Mouse (Mus musculus): ENCODE results near the gene Zfp870. TPM values are rescaled to one million over a fixed set of nuclear protein-coding genes. Genes with fewer than 3 reads are reported as not detected.
A peak's percentile ranks its signal among the peaks of the same experiment; 100 is the strongest.

Gene Zfp870
- 8.9 TPM in 2 replicates for polyA plus RNA-seq (2016; fragmentation: Nextera tagmentation; extraction: Ambion mirVana)

GRCm38 (mm10) chr17:32891239-32892180 is at the start of gene Zfp870:
TSS of gene Zfp870 (minus strand) at chr17:32891642.
- Histone ChIP-seq H3K9me3 (no peaks in the 10 kb centered on the region), H3K27ac (replicated peaks) (peak within 1 kb of the TSS; percentile 82), H3K9ac (replicated peaks) (peak within 1 kb of the TSS; percentile 78), H3K36me3 (peaks cover 3% of the 10 kb centered on the region; the same call in 1 of the 2 replicates), H3K4me2 (replicated peaks) (peak within 1 kb of the TSS; percentile 78), H3K4me3 (peak within 1 kb of the TSS; percentile 74), H3K4me1 (peaks cover 16% of the 10 kb centered on the region), H3K27me3 (no peaks in the 10 kb centered on the region)
- 10% methylated on average over 33 of the region's 33 CpGs for WGBS
- ATAC-seq (ENCODE audit: low FRiP score, low read depth) = peak; percentile 98

GRCm38 (mm10) chr17:32939831-32940230 is 48.4 kb upstream of the Zfp870 start:
- Histone ChIP-seq H3K9me3 (no peaks in the 10 kb centered on the region), H3K4me2 (replicated peaks) (no peak overlapping the region), H3K9ac (replicated peaks) (no peak overlapping the region), H3K36me3 (no peaks in the 10 kb centered on the region), H3K4me3 (no peak overlapping the region), H3K27ac (replicated peaks) (no peak overlapping the region), H3K27me3 (no peaks in the 10 kb centered on the region; the same call in 1 of the 2 replicates), H3K4me1 (no peaks in the 10 kb centered on the region)
- 76% methylated on average over 4 of the region's 4 CpGs for WGBS
- ATAC-seq (ENCODE audit: low FRiP score, low read depth) = no peak

- Histone ChIP-seq H3K27me3 (peaks cover 27% of the 10 kb centered on the region), H3K4me2 (replicated peaks) (no peak overlapping the region), H3K4me1 (0 out of 2 replicates have a peak, but pooled peaks cover 5% of the 10 kb centered on the region), H3K36me3 (no peaks in the 10 kb centered on the region), H3K27ac (replicated peaks) (no peak overlapping the region), H3K9ac (replicated peaks) (no peak overlapping the region), H3K4me3 (no peak overlapping the region), H3K9me3 (no peaks in the 10 kb centered on the region)
- ATAC-seq (ENCODE audit: low FRiP score, low read depth) = no peak
- 82% methylated on average over 5 of the region's 5 CpGs for WGBS
Observed at GRCm38 (mm10) chr17:32927803-32928202, 36.4 kb upstream of the Zfp870 start.

- ATAC-seq (ENCODE audit: low FRiP score, low read depth) = peak; percentile 93
- Histone ChIP-seq H3K4me1 (0 out of 2 replicates have a peak, but pooled peaks cover 5% of the 10 kb centered on the region), H3K4me2 (replicated peaks) (peak overlapping the region; percentile 62), H3K36me3 (no peaks in the 10 kb centered on the region), H3K27ac (replicated peaks) (peak overlapping the region; percentile 21; the same call in 1 of the 2 replicates), H3K27me3 (peaks cover 24% of the 10 kb centered on the region), H3K9ac (replicated peaks) (peak overlapping the region; percentile 61), H3K4me3 (peak overlapping the region; percentile 47), H3K9me3 (no peaks in the 10 kb centered on the region; the same call in 1 of the 2 replicates)
- WGBS = 18% methylated on average over 32 of the region's 32 CpGs
Observed at GRCm38 (mm10) chr17:32924658-32925312, 33.3 kb upstream of the Zfp870 start.

DNA sequence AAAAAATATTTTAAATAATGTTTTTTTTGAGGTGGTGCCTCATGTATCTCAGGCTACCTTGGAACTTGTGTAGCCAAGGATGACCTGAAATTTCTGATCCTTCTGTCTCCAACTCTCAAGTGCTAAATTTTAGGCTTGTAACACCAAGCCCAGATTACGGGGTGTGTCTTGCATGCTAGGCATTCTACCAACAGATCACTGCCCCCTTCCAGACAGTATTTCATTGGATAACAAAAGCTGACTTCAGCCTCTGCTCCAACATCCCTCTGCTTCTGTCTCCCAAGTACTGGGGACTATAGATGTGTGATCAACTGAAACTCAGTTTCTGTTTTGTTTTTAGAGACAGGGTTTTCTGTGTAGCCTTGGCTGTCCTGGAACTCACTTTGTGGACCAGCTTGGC is 32.2 kb upstream of the Zfp870 start:
- no peaks in the 10 kb centered on the region; the same call in 1 of the 2 replicates for H3K9me3 ChIP-seq
- no peaks in the 10 kb centered on the region for H3K36me3 ChIP-seq
- H3K4me2 ChIP-seq (replicated peaks) = no peak overlapping the region
- H3K4me3 ChIP-seq = no peak overlapping the region
- peaks cover 22% of the 10 kb centered on the region for H3K27me3 ChIP-seq
- H3K27ac ChIP-seq (replicated peaks) = no peak overlapping the region
- H3K4me1 ChIP-seq = 0 out of 2 replicates have a peak, but pooled peaks cover 5% of the 10 kb centered on the region
- no peak overlapping the region for H3K9ac ChIP-seq (replicated peaks)
- no peak for ATAC-seq (ENCODE audit: low FRiP score, low read depth)
- 92% methylated on average over 1 of the region's 1 CpGs for WGBS

DNA sequence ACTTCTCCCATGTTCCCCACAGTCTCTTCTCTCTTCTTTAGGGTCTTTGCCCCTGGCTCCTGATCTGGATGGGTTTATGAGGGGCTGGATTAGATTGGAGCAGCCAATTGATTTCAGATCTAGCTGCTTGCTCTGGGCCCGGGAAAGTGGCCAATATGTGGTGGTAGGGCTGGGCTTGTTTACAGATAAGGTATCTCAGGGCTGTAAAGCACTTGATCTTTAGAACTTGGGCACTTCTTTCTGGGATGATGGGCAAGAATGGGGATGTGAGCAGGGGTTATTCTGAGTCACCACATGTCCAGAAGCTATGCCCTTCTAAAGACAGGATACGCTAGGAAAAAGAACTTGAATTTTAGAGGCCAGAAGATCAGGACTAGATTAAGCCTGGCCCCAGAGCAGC is 27.7 kb upstream of the Zfp870 start:
- Histone ChIP-seq H3K4me1 (no peaks in the 10 kb centered on the region), H3K9me3 (no peaks in the 10 kb centered on the region; the same call in 1 of the 2 replicates), H3K36me3 (no peaks in the 10 kb centered on the region), H3K27ac (replicated peaks) (no peak overlapping the region), H3K27me3 (peaks cover 22% of the 10 kb centered on the region), H3K9ac (replicated peaks) (no peak overlapping the region), H3K4me3 (no peak overlapping the region), H3K4me2 (replicated peaks) (no peak overlapping the region)
- 80% methylated on average over 2 of the region's 2 CpGs for WGBS
- no peak for ATAC-seq (ENCODE audit: low FRiP score, low read depth)

DNA sequence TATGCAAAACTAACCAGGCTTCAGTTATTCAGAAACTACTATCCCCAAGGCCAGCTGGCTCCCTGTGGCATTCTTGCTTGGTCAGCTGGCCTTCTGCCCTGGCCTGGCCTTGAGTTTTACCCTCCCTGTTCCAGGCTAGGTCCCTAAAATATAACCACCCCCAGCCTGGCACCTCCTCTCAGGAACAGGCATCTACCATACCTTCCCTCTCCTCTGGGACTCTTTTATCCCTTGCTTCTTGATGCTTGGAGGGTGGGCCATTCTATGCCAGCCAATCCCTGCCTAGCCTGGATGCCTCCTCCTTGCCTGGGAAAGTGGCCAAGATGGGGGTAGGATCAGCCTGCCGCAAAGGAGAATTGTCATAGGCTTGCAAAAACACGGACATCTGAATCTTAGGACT is 25.7 kb upstream of the Zfp870 start, which contains the start of gene Cyp4f14:
Gene Cyp4f14 (minus strand): TSS at position 212 of the 400 bp plus-strand sequence.
- Histone ChIP-seq H3K4me3 (no peak within 1 kb of the TSS), H3K4me1 (no peaks in the 10 kb centered on the region), H3K4me2 (replicated peaks) (no peak within 1 kb of the TSS), H3K27ac (replicated peaks) (no peak within 1 kb of the TSS), H3K27me3 (peaks cover 22% of the 10 kb centered on the region), H3K9ac (replicated peaks) (no peak within 1 kb of the TSS), H3K9me3 (no peaks in the 10 kb centered on the region; the same call in 1 of the 2 replicates), H3K36me3 (no peaks in the 10 kb centered on the region)
- no peak for ATAC-seq (ENCODE audit: low FRiP score, low read depth)
- WGBS = 84% methylated on average over 2 of the region's 2 CpGs

GRCm38 (mm10) chr17:32916075-32916474 is 24.6 kb upstream of the Zfp870 start:
- WGBS = 83% methylated on average over 1 of the region's 1 CpGs
- H3K36me3 ChIP-seq = no peaks in the 10 kb centered on the region
- H3K27me3 ChIP-seq = peaks cover 22% of the 10 kb centered on the region

DNA sequence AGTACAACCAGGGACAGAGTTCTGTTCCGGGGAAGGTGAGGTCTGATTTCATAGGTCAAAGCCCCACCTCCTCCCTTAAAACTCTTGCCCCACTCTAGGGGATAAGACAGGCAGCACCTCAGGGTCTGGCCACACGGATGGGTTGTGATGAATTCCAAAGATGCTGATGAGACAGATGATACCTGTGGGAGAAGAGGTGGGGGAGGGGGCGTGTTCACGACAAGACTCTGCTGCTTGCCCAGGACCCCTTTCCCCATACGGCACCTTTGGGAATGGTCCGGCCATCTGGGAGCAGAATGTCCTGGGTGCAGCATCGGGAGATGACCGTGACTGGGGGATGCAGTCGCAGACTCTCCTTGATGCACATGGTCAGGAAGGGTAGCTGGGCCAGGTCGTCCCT is 14.7 kb upstream of the Zfp870 start:
- Histone ChIP-seq H3K4me2 (replicated peaks) (no peak overlapping the region), H3K4me1 (no peaks in the 10 kb centered on the region), H3K9ac (replicated peaks) (no peak overlapping the region), H3K9me3 (no peaks in the 10 kb centered on the region), H3K36me3 (no peaks in the 10 kb centered on the region), H3K27me3 (peaks cover 11% of the 10 kb centered on the region; the same call in 1 of the 2 replicates), H3K4me3 (no peak overlapping the region), H3K27ac (replicated peaks) (no peak overlapping the region)
- ATAC-seq (ENCODE audit: low FRiP score, low read depth) = no peak
- 77% methylated on average over 10 of the region's 10 CpGs for WGBS

More at GRCm38 (mm10) chr17:32916075-32916474, 24.6 kb upstream of the Zfp870 start:
- H3K4me1 ChIP-seq = no peaks in the 10 kb centered on the region
- H3K9ac ChIP-seq (replicated peaks) = no peak overlapping the region
- no peak overlapping the region for H3K4me2 ChIP-seq (replicated peaks)
- H3K27ac ChIP-seq (replicated peaks) = no peak overlapping the region
- H3K9me3 ChIP-seq = no peaks in the 10 kb centered on the region
- no peak for ATAC-seq (ENCODE audit: low FRiP score, low read depth)
- H3K4me3 ChIP-seq = no peak overlapping the region

GRCm38 (mm10) chr17:32905239-32905638 is 13.8 kb upstream of the Zfp870 start:
- peaks cover 11% of the 10 kb centered on the region; the same call in 1 of the 2 replicates for H3K27me3 ChIP-seq
- ATAC-seq (ENCODE audit: low FRiP score, low read depth) = no peak
- no peaks in the 10 kb centered on the region for H3K9me3 ChIP-seq
- H3K4me3 ChIP-seq = peak overlapping the region; percentile 19; the same call in 1 of the 2 replicates
- H3K4me2 ChIP-seq (replicated peaks) = peak overlapping the region; percentile 46
- no peaks in the 10 kb centered on the region for H3K4me1 ChIP-seq
- H3K9ac ChIP-seq (replicated peaks) = no peak overlapping the region
- no peak overlapping the region for H3K27ac ChIP-seq (replicated peaks)
- H3K36me3 ChIP-seq = no peaks in the 10 kb centered on the region
- WGBS = 13% methylated on average over 19 of the region's 19 CpGs

- H3K4me2 ChIP-seq (replicated peaks) = no peak overlapping the region
- H3K4me1 ChIP-seq = no peaks in the 10 kb centered on the region
- H3K27ac ChIP-seq (replicated peaks) = no peak overlapping the region
- no peaks in the 10 kb centered on the region for H3K9me3 ChIP-seq
- 61% methylated on average over 2 of the region's 2 CpGs for WGBS
- no peak overlapping the region for H3K4me3 ChIP-seq
- ATAC-seq (ENCODE audit: low FRiP score, low read depth) = no peak
- H3K9ac ChIP-seq (replicated peaks) = no peak overlapping the region
- peaks cover 11% of the 10 kb centered on the region; the same call in 1 of the 2 replicates for H3K27me3 ChIP-seq
- H3K36me3 ChIP-seq = no peaks in the 10 kb centered on the region
Observed at GRCm38 (mm10) chr17:32904414-32904813, 13.0 kb upstream of the Zfp870 start.

Measured in midbrain, embryonic 12.5 days (tissue).